Comparison of ENCODE assay signal across 9 mouse cellular contexts in the genomic region with DNA sequence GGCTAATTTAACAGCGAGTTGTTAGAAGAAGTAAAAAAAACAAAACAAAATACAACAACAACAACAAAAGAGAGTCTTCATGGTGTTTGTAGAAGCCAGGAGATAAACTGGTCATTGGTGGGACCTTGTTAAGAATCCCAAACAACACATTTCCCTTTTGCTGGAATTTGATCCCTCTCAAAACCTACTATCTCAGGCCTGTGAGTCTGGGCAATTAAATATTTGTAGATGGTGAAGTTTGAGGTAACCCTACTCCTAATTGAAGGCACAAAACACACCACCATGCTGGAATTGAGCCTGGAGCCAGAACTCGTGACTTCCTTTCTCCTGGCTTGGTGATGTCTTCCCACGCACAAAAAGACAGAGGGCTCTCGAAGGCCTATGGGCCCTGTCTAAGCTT.
DNase-seq lines count a peak whose midpoint lies in the region; ATAC-seq and TF ChIP-seq lines count a peak whose summit lies in the region.
"Had no signal": no experiment of that assay in that cellular context is flagged by ENCODE, and none has a peak within 500 bp of the region (broad histone marks: within the 10 kb centered on the region; RNA-seq: fewer than 3 reads in every experiment).

No protein-coding gene starts in this region.

- H3K4me3 ChIP-seq in left cerebral cortex, adult 2 months: peak overlapping the region; percentile 53; the same call in 1 of the 2 replicates
- no peak overlapping the region; the same call in 1 of the 2 replicates for H3K4me3 ChIP-seq in forebrain, embryonic 12.5 days (replicated peaks)
- H3K4me3 ChIP-seq in intestine, postnatal 0 days (ENCODE audit: low read depth, low read length): no peak overlapping the region
- H3K4me3 ChIP-seq in neural tube, embryonic 13.5 days: peak overlapping the region; percentile 53
- no peak overlapping the region for H3K4me3 ChIP-seq in lung, adult 2 months (replicated peaks; ENCODE audit: extremely low read depth, low read depth, low read length)

- no peak for ATAC-seq in forebrain, embryonic 12.5 days (ENCODE audit: low FRiP score)
- no peak for ATAC-seq in intestine, postnatal 0 days
- no peak for ATAC-seq in neural tube, embryonic 13.5 days (ENCODE audit: low read depth)

- no peaks in the 10 kb centered on the region for H3K27me3 ChIP-seq in forebrain, embryonic 12.5 days
- 0 out of 2 replicates have a peak, but pooled peaks cover 3% of the 10 kb centered on the region for H3K27me3 ChIP-seq in intestine, postnatal 0 days (replicated peaks; ENCODE audit: control insufficient read depth, insufficient read depth, low read length)
- H3K27me3 ChIP-seq in neural tube, embryonic 13.5 days: peaks cover 6% of the 10 kb centered on the region; the same call in 1 of the 2 replicates

- no peak for TF ChIP-seq CTCF in left cerebral cortex, adult 2 months (IDR thresholded peaks at IDR 0.05)
- no peak for TF ChIP-seq CTCF in intestine, postnatal 0 days (IDR thresholded peaks at IDR 0.05; ENCODE audit: low read depth)
- TF ChIP-seq CTCF in lung, adult 2 months (IDR thresholded peaks at IDR 0.05; ENCODE audit: insufficient read depth, low read length): no peak

- 0 out of 2 replicates have a peak overlapping the region, but pooled peaks have one; percentile 60 for H3K9ac ChIP-seq in forebrain, embryonic 12.5 days
- H3K9ac ChIP-seq in intestine, postnatal 0 days (ENCODE audit: low read depth, low read length): no peak overlapping the region
- peak overlapping the region; percentile 71; the same call in 1 of the 2 replicates for H3K9ac ChIP-seq in neural tube, embryonic 13.5 days
- H3K9ac ChIP-seq: liver, embryonic 15.5 days had no signal

- no peak for TF ChIP-seq POLR2A in lung, adult 2 months (IDR thresholded peaks at IDR 0.05; ENCODE audit: borderline replicate concordance, extremely low read depth, low read depth, low read length)

- 24% methylated on average over 4 of the region's 4 CpGs for WGBS in forebrain, embryonic 12.5 days
- 75% methylated on average over 4 of the region's 4 CpGs for WGBS in intestine, postnatal 0 days
- WGBS in neural tube, embryonic 13.5 days: 50% methylated on average over 4 of the region's 4 CpGs
- WGBS in lung, adult 2 months: 74% methylated on average over 4 of the region's 4 CpGs

- intact Hi-C loops in left cerebral cortex, adult 2 months (cut with DNase I): loop anchor here (2.0 kb wide), 1 partner anchor 15 kb away; no protein-coding TSS in a partner anchor

- H3K4me2 ChIP-seq in forebrain, embryonic 12.5 days: peak overlapping the region; percentile 73
- H3K4me2 ChIP-seq in intestine, postnatal 0 days (replicated peaks; ENCODE audit: low read depth): peak overlapping the region; percentile 76; the same call in 1 of the 2 replicates
- peak overlapping the region; percentile 89 for H3K4me2 ChIP-seq in neural tube, embryonic 13.5 days

- H3K36me3 ChIP-seq in forebrain, embryonic 12.5 days (replicated peaks): no peaks in the 10 kb centered on the region
- H3K36me3 ChIP-seq in intestine, postnatal 0 days (ENCODE audit: control insufficient read depth, insufficient read depth): no peaks in the 10 kb centered on the region
- no peaks in the 10 kb centered on the region for H3K36me3 ChIP-seq in neural tube, embryonic 13.5 days
- H3K36me3 ChIP-seq: liver, embryonic 15.5 days had no signal

- 0 out of 2 replicates have a peak, but pooled peaks cover 2% of the 10 kb centered on the region for H3K9me3 ChIP-seq in forebrain, embryonic 12.5 days
- no peaks in the 10 kb centered on the region for H3K9me3 ChIP-seq in intestine, postnatal 0 days (ENCODE audit: control insufficient read depth)
- H3K9me3 ChIP-seq in neural tube, embryonic 13.5 days: no peaks in the 10 kb centered on the region
- H3K9me3 ChIP-seq: liver, embryonic 15.5 days had no signal

- peak overlapping the region; percentile 88 for H3K27ac ChIP-seq in left cerebral cortex, adult 2 months
- peak overlapping the region; percentile 83 for H3K27ac ChIP-seq in forebrain, embryonic 12.5 days
- no peak overlapping the region for H3K27ac ChIP-seq in intestine, postnatal 0 days (ENCODE audit: low read depth, low read length)
- H3K27ac ChIP-seq in neural tube, embryonic 13.5 days (replicated peaks): no peak overlapping the region
- H3K27ac ChIP-seq: liver, embryonic 15.5 days had no signal

- peaks cover 19% of the 10 kb centered on the region for H3K4me1 ChIP-seq in forebrain, embryonic 12.5 days
- no peaks in the 10 kb centered on the region for H3K4me1 ChIP-seq in intestine, postnatal 0 days (replicated peaks; ENCODE audit: control insufficient read depth, insufficient read depth, low read length)
- peaks cover 12% of the 10 kb centered on the region for H3K4me1 ChIP-seq in neural tube, embryonic 13.5 days (replicated peaks)
- no peaks in the 10 kb centered on the region for H3K4me1 ChIP-seq in lung, adult 2 months (ENCODE audit: control insufficient read depth, insufficient read depth, low read length)
- H3K4me1 ChIP-seq: liver, embryonic 15.5 days had no signal

- DNase-seq in left cerebral cortex, adult 2 months (ENCODE audit: extremely low spot score in 1 of 2, low spot score in 2 of 2): no peak
- no peak for DNase-seq in left cerebral cortex, adult 8-10 months (ENCODE audit: low spot score in 2 of 2)
- no peak for DNase-seq in right cerebral cortex, postnatal 36 days (ENCODE audit: low spot score in 2 of 2)
- no peak for DNase-seq in lung, adult 2 months
- no peak for DNase-seq in urinary bladder, adult 18-20 months (ENCODE audit: low spot score in 2 of 2)

Comparison
In these comparisons a context has a peak if more than half of its experiments do, and no peak if none do; other contexts are left out.
1. H3K27ac ChIP-seq: peak in left cerebral cortex, adult 2 months (single experiment) and forebrain, embryonic 12.5 days (single experiment); none in intestine, postnatal 0 days (single experiment) and neural tube, embryonic 13.5 days (single experiment).
2. H3K4me3 ChIP-seq: peak in left cerebral cortex, adult 2 months (single experiment) and neural tube, embryonic 13.5 days (single experiment); none in forebrain, embryonic 12.5 days (single experiment), intestine, postnatal 0 days (single experiment) and lung, adult 2 months (single experiment).
3. Peak in every context shown above with its lines, with median percentiles within 50 percentile points of each other: H3K4me2 ChIP-seq.